Mouse (Mus musculus): ENCODE results near the gene Git1. TPM values are rescaled to one million over a fixed set of nuclear protein-coding genes. Genes with fewer than 3 reads are reported as not detected.

Gene Git1
- polyA plus RNA-seq, 1 experiment from 2014 or later: 13.6 TPM

- 11% methylated on average over 39 of the region's 39 CpGs for WGBS
- Histone ChIP-seq H3K4me1 (ENCODE audit: control insufficient read depth in 2 of 2, insufficient read depth in 2 of 2, low read length in 2 of 2) (peaks cover 21 to 29% of the 10 kb centered on the region in 2 experiments), H3K36me3 (ENCODE audit: control insufficient read depth, insufficient read depth, low read length) (no peaks in the 10 kb centered on the region), H3K9ac (ENCODE audit: low read length) (peak within 1 kb of the TSS; percentile 70), H3K27me3 (ENCODE audit: control insufficient read depth, insufficient read depth, low read length) (peaks cover 8% of the 10 kb centered on the region), H3K4me3 (ENCODE audit: control insufficient read depth in 1 of 2, insufficient read depth in 1 of 2, low read depth in 1 of 2, low read length in 2 of 2) (peak within 1 kb of the TSS; percentile 52 to 56), H3K4me2 (ENCODE audit: low read length) (peak within 1 kb of the TSS; percentile 98), H3K9me3 (ENCODE audit: control insufficient read depth, low read length) (no peaks in the 10 kb centered on the region), H3K27ac (replicated peaks in 1 of 2; ENCODE audit: control insufficient read depth in 1 of 2, insufficient read depth in 1 of 2, low read depth in 2 of 2, low read length in 2 of 2) (peak within 1 kb of the TSS in 1 of 2 experiments; percentile 63; a peak in 1 of 4 replicates)
- ATAC-seq (ENCODE audit: insufficient number of reproducible peaks, insufficient read depth, low FRiP score, low read depth): no peak
Measured at GRCm38 (mm10) chr11:77515637-77516552, 22.5 kb downstream of the Git1 start, which contains the start of gene Trp53i13. TSS of gene Trp53i13 (minus strand) at chr11:77515980.

GRCm38 (mm10) chr11:77516553-77517425 is 23.4 kb downstream of the Git1 start:
- Histone ChIP-seq H3K4me1 (ENCODE audit: control insufficient read depth in 2 of 2, insufficient read depth in 2 of 2, low read length in 2 of 2) (peaks cover 21 to 27% of the 10 kb centered on the region in 2 experiments), H3K27me3 (ENCODE audit: control insufficient read depth, insufficient read depth, low read length) (peaks cover 8% of the 10 kb centered on the region), H3K4me2 (ENCODE audit: low read length) (peak overlapping the region; percentile 98; the same call in 1 of the 2 replicates), H3K27ac (replicated peaks in 1 of 2; ENCODE audit: control insufficient read depth in 1 of 2, insufficient read depth in 1 of 2, low read depth in 2 of 2, low read length in 2 of 2) (no peak overlapping the region), H3K9ac (ENCODE audit: low read length) (no peak overlapping the region), H3K4me3 (ENCODE audit: control insufficient read depth in 1 of 2, insufficient read depth in 1 of 2, low read depth in 1 of 2, low read length in 2 of 2) (no peak overlapping the region), H3K36me3 (ENCODE audit: control insufficient read depth, insufficient read depth, low read length) (no peaks in the 10 kb centered on the region), H3K9me3 (ENCODE audit: control insufficient read depth, low read length) (no peaks in the 10 kb centered on the region)
- no peak for ATAC-seq (ENCODE audit: insufficient number of reproducible peaks, insufficient read depth, low FRiP score, low read depth)
- WGBS: 89% methylated on average over 5 of the region's 5 CpGs

- H3K36me3 ChIP-seq (ENCODE audit: control insufficient read depth, insufficient read depth, low read length): no peaks in the 10 kb centered on the region
- H3K9ac ChIP-seq (ENCODE audit: low read length): no peak overlapping the region
- no peak for ATAC-seq (ENCODE audit: insufficient number of reproducible peaks, insufficient read depth, low FRiP score, low read depth)
- peaks cover 8% of the 10 kb centered on the region for H3K27me3 ChIP-seq (ENCODE audit: control insufficient read depth, insufficient read depth, low read length)
- H3K9me3 ChIP-seq (ENCODE audit: control insufficient read depth, low read length): no peaks in the 10 kb centered on the region
- 81% methylated on average over 27 of the region's 27 CpGs for WGBS
- no peak overlapping the region for H3K27ac ChIP-seq (replicated peaks in 1 of 2; ENCODE audit: control insufficient read depth in 1 of 2, insufficient read depth in 1 of 2, low read depth in 2 of 2, low read length in 2 of 2)
- H3K4me3 ChIP-seq (ENCODE audit: control insufficient read depth in 1 of 2, insufficient read depth in 1 of 2, low read depth in 1 of 2, low read length in 2 of 2): no peak overlapping the region
- no peak overlapping the region for H3K4me2 ChIP-seq (ENCODE audit: low read length)
- peaks cover 18 to 21% of the 10 kb centered on the region in 2 experiments for H3K4me1 ChIP-seq (ENCODE audit: control insufficient read depth in 2 of 2, insufficient read depth in 2 of 2, low read length in 2 of 2)
Measured at GRCm38 (mm10) chr11:77518051-77518798, 24.9 kb downstream of the Git1 start.

GRCm38 (mm10) chr11:77519043-77519442 is 25.7 kb downstream of the Git1 start, which contains the start of gene Gm10392:
TSS of gene Gm10392 (minus strand) at chr11:77519198.
- no peak for ATAC-seq (ENCODE audit: insufficient number of reproducible peaks, insufficient read depth, low FRiP score, low read depth)
- Histone ChIP-seq H3K36me3 (ENCODE audit: control insufficient read depth, insufficient read depth, low read length) (no peaks in the 10 kb centered on the region), H3K9me3 (ENCODE audit: control insufficient read depth, low read length) (no peaks in the 10 kb centered on the region), H3K4me2 (ENCODE audit: low read length) (no peak within 1 kb of the TSS), H3K27me3 (ENCODE audit: control insufficient read depth, insufficient read depth, low read length) (peaks cover 8% of the 10 kb centered on the region), H3K4me1 (ENCODE audit: control insufficient read depth in 2 of 2, insufficient read depth in 2 of 2, low read length in 2 of 2) (peaks cover 12 to 16% of the 10 kb centered on the region in 2 experiments), H3K27ac (replicated peaks in 1 of 2; ENCODE audit: control insufficient read depth in 1 of 2, insufficient read depth in 1 of 2, low read depth in 2 of 2, low read length in 2 of 2) (no peak within 1 kb of the TSS), H3K4me3 (ENCODE audit: control insufficient read depth in 1 of 2, insufficient read depth in 1 of 2, low read depth in 1 of 2, low read length in 2 of 2) (no peak within 1 kb of the TSS), H3K9ac (ENCODE audit: low read length) (no peak within 1 kb of the TSS)
- 58% methylated on average over 5 of the region's 5 CpGs for WGBS

GRCm38 (mm10) chr11:77520601-77521529 is 27.5 kb downstream of the Git1 start:
- Histone ChIP-seq H3K4me3 (ENCODE audit: control insufficient read depth in 1 of 2, insufficient read depth in 1 of 2, low read depth in 1 of 2, low read length in 2 of 2) (no peak overlapping the region), H3K4me1 (ENCODE audit: control insufficient read depth in 2 of 2, insufficient read depth in 2 of 2, low read length in 2 of 2) (peaks cover 2 to 3% of the 10 kb centered on the region in 2 experiments; a peak in 2 of 4 replicates), H3K4me2 (ENCODE audit: low read length) (no peak overlapping the region), H3K27me3 (ENCODE audit: control insufficient read depth, insufficient read depth, low read length) (peaks cover 5% of the 10 kb centered on the region), H3K9me3 (ENCODE audit: control insufficient read depth, low read length) (no peaks in the 10 kb centered on the region), H3K36me3 (ENCODE audit: control insufficient read depth, insufficient read depth, low read length) (no peaks in the 10 kb centered on the region), H3K9ac (ENCODE audit: low read length) (no peak overlapping the region), H3K27ac (replicated peaks in 1 of 2; ENCODE audit: control insufficient read depth in 1 of 2, insufficient read depth in 1 of 2, low read depth in 2 of 2, low read length in 2 of 2) (no peak overlapping the region)
- 57% methylated on average over 5 of the region's 5 CpGs for WGBS
- ATAC-seq (ENCODE audit: insufficient number of reproducible peaks, insufficient read depth, low FRiP score, low read depth): no peak

GRCm38 (mm10) chr11:77525804-77526486 is 32.6 kb downstream of the Git1 start:
- ATAC-seq (ENCODE audit: insufficient number of reproducible peaks, insufficient read depth, low FRiP score, low read depth): no peak

More at GRCm38 (mm10) chr11:77525804-77526486, 32.6 kb downstream of the Git1 start:
- Histone ChIP-seq H3K9ac (ENCODE audit: low read length) (no peak overlapping the region), H3K4me3 (ENCODE audit: control insufficient read depth in 1 of 2, insufficient read depth in 1 of 2, low read depth in 1 of 2, low read length in 2 of 2) (no peak overlapping the region), H3K4me2 (ENCODE audit: low read length) (no peak overlapping the region), H3K4me1 (ENCODE audit: control insufficient read depth in 2 of 2, insufficient read depth in 2 of 2, low read length in 2 of 2) (no peaks in the 10 kb centered on the region), H3K9me3 (ENCODE audit: control insufficient read depth, low read length) (no peaks in the 10 kb centered on the region), H3K27ac (replicated peaks in 1 of 2; ENCODE audit: control insufficient read depth in 1 of 2, insufficient read depth in 1 of 2, low read depth in 2 of 2, low read length in 2 of 2) (no peak overlapping the region), H3K36me3 (ENCODE audit: control insufficient read depth, insufficient read depth, low read length) (peaks cover 10% of the 10 kb centered on the region), H3K27me3 (ENCODE audit: control insufficient read depth, insufficient read depth, low read length) (no peaks in the 10 kb centered on the region)
- WGBS: 75% methylated on average over 3 of the region's 3 CpGs

Data from heart, embryonic 14.5 days (tissue).